Mouse (Mus musculus) midbrain, embryonic 13.5 days (tissue): ENCODE results near the gene A2m. TPM values are rescaled to one million over a fixed set of nuclear protein-coding genes. Genes with fewer than 3 reads are reported as not detected.
A peak's percentile ranks its signal among the peaks of the same experiment; 100 is the strongest.

ENCODE experiments used
- ATAC-seq: fragments of 200-750 bp; cut with Nextera tagmentation; 2 replicates; pipeline ENCODE4 v1.8.0; 2017; ENCODE audit warnings: mild to moderate bottlenecking, moderate TSS enrichment, moderate library complexity
- H3K27ac ChIP-seq: fragments of 300-500 bp; sonication (generic); 2 replicates; pipeline ENCODE4 v1.5.1; 2015; ENCODE audit warnings: inconsistent platforms, mild to moderate bottlenecking, moderate library complexity
- H3K27me3 ChIP-seq: fragments of 300-500 bp; sonication (generic); 2 replicates; pipeline ENCODE4 v1.6.1; 2015; ENCODE audit warnings: mild to moderate bottlenecking, inconsistent platforms
- H3K36me3 ChIP-seq: fragments of 300-500 bp; sonication (generic); 2 replicates; pipeline ENCODE4 v1.6.1; 2015; ENCODE audit warnings: mild to moderate bottlenecking, inconsistent platforms
- H3K4me1 ChIP-seq: fragments of 300-500 bp; sonication (generic); replicated peaks from 2 replicates; pipeline ENCODE4 v1.6.1; 2015; ENCODE audit warnings: inconsistent platforms
- H3K4me2 ChIP-seq: fragments of 300-500 bp; sonication (generic); replicated peaks from 2 replicates; pipeline ENCODE4 v1.6.1; 2015; ENCODE audit warnings: moderate library complexity, mild to moderate bottlenecking, inconsistent platforms
- H3K4me3 ChIP-seq: fragments of 300-500 bp; sonication (generic); replicated peaks from 2 replicates; pipeline ENCODE4 v1.5.1; 2015; ENCODE audit warnings: mild to moderate bottlenecking, inconsistent platforms
- H3K9ac ChIP-seq: fragments of 300-500 bp; sonication (generic); replicated peaks from 2 replicates; pipeline ENCODE4 v1.6.1; 2015; ENCODE audit warnings: mild to moderate bottlenecking, inconsistent platforms
- H3K9me3 ChIP-seq: fragments of 300-500 bp; sonication (generic); 2 replicates; pipeline ENCODE4 v1.6.1; 2016; ENCODE audit warnings: mild to moderate bottlenecking, inconsistent platforms
- WGBS: fragments of 180-500 bp; shearing (Covaris S2); methylation state at CpG from one replicate; pipeline ENCODE4 v1.1.7; 2015; 5-methylcytosine and 5-hydroxymethylcytosine counted together
- polyA plus RNA-seq: library from polyadenylated mRNA; unstranded; fragments of >200 nt; fragmentation: Nextera tagmentation; extraction: Ambion mirVana; gene quantifications from 2 replicates; pipeline ENCODE4 v1.2.1, GENCODE M21; 2015

Gene A2m
- polyA plus RNA-seq: 6.9 and 7.2 TPM in 2 replicates

DNA sequence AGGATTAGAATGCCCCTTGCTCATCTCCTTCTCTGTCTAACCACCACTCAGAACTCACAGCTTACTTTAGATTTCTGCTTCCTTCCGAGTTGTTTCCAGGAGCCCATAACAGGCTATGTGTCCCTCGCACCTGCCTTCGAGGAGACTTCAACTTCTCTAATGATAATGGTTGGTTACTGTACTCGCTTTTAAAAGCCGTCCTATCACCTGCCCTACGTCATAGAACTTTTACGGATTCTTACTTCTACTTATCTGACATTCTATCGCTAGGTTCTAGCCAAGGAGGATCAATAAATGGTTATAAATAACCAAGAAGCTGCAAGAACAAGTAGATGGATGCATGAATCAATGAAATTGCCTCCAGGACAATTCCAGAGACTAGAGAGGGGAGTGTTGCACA is at the start of gene A2m:
Gene A2m (plus strand): TSS at position 301 of the 400 bp plus-strand sequence.
- Histone ChIP-seq H3K36me3 (no peaks in the 10 kb centered on the region), H3K27me3 (no peaks in the 10 kb centered on the region; the same call in 1 of the 2 replicates), H3K4me3 (peak within 1 kb of the TSS; percentile 30), H3K4me2 (peak within 1 kb of the TSS; percentile 58), H3K9me3 (no peaks in the 10 kb centered on the region), H3K4me1 (peaks cover 10% of the 10 kb centered on the region), H3K9ac (peak within 1 kb of the TSS; percentile 28; the same call in 1 of the 2 replicates), H3K27ac (peak within 1 kb of the TSS; percentile 44; the same call in 1 of the 2 replicates)
- 89% methylated on average over 8 of the region's 8 CpGs for WGBS
- no peak for ATAC-seq

DNA sequence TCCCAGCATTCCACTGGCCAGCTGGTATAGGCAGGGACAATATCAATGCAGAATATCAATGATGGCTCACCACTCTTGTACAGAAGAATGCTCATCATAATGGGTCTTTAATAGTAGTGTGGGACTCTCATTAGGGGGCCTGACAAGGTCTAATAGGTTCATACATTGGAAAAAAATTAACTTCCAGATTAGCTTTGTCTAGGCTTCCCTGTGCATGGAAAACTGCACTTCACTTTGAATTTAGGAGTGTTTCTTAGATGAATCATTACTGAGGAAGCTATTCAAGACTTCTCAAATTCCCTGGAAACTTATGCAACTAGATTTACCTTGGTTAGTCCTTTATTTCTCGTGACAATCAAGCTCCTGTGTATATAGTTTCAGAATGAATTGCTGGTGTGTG is 45.0 kb upstream of the A2m start:
- no peaks in the 10 kb centered on the region for H3K27me3 ChIP-seq
- H3K4me3 ChIP-seq: no peak overlapping the region
- 35% methylated on average over 1 of the region's 1 CpGs for WGBS
- ATAC-seq: no peak
- no peaks in the 10 kb centered on the region for H3K36me3 ChIP-seq
- H3K4me2 ChIP-seq: no peak overlapping the region
- no peaks in the 10 kb centered on the region for H3K4me1 ChIP-seq
- H3K27ac ChIP-seq: no peak overlapping the region
- H3K9me3 ChIP-seq: no peaks in the 10 kb centered on the region
- no peak overlapping the region for H3K9ac ChIP-seq

DNA sequence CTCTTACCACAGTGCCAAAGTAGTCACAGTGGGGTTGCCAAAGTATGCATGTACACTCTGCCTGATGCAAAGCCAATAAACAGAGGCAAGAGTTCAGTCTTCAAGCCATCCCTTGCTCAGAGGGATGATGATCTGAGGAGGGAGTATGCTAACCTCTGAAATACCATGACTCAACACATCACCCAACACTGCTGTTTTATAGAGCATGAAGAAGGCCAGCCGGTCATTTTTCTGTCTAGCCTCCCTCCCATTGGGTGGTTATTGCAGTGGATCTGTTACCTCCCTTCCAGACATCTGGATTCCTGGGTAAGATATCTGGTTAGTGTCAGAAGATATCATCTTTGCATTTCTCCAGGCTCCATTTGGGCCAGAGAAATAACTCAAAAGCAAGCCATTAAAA is 34.2 kb upstream of the A2m start:
- Histone ChIP-seq H3K27me3 (no peaks in the 10 kb centered on the region), H3K4me2 (no peak overlapping the region), H3K9ac (no peak overlapping the region), H3K4me3 (no peak overlapping the region), H3K36me3 (no peaks in the 10 kb centered on the region), H3K27ac (no peak overlapping the region), H3K4me1 (no peaks in the 10 kb centered on the region), H3K9me3 (no peaks in the 10 kb centered on the region)
- WGBS: 85% methylated on average over 1 of the region's 1 CpGs
- ATAC-seq: no peak

DNA sequence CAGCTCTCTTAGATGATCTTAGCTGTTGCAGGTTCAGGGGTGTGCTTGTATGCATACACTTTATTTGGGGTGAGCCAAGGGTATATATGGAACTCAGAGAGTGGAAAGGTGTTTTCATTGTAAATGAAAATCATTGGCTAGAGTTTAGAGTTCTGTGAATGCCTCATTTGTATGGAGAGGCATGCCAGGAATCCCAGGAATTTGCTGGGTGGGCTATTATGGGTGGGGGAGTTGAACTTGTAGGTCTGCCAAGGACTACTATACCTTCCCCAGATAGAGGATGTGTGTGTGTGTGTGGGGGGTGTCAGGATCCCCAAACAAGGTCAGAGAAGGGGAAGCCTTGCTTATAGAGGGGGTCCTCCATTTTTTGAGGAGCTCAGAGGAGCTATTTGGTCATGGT is 27.3 kb upstream of the A2m start:
- H3K4me1 ChIP-seq: no peaks in the 10 kb centered on the region
- H3K27ac ChIP-seq: no peak overlapping the region
- no peak overlapping the region for H3K4me3 ChIP-seq
- no peaks in the 10 kb centered on the region for H3K27me3 ChIP-seq
- H3K9ac ChIP-seq: no peak overlapping the region
- H3K9me3 ChIP-seq: no peaks in the 10 kb centered on the region
- H3K36me3 ChIP-seq: no peaks in the 10 kb centered on the region
- no peak overlapping the region for H3K4me2 ChIP-seq
- ATAC-seq: no peak

DNA sequence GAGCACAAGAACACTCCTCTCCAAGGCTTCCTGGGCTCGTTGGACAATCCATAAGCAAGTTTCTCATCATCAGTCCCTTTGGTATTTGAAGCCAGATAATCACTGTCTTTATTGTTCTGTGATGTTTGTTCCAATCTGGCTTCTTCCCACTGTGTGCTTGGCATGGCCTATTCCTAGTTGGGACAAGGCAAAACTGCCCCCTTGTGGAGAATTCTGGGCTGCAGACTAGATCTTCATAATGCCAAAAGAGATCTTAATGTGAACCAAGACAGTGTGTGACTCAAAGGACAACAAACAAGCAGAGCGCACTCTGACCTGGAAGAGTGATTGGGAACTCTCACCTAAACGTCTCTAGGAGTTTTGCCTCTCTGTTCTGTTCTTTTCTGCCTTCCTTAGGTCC is 23.4 kb upstream of the A2m start:
- Histone ChIP-seq H3K4me2 (no peak overlapping the region), H3K4me1 (no peaks in the 10 kb centered on the region), H3K27me3 (no peaks in the 10 kb centered on the region), H3K9me3 (no peaks in the 10 kb centered on the region), H3K4me3 (no peak overlapping the region), H3K36me3 (no peaks in the 10 kb centered on the region), H3K27ac (no peak overlapping the region), H3K9ac (no peak overlapping the region)
- WGBS: 52% methylated on average over 3 of the region's 3 CpGs
- no peak for ATAC-seq

DNA sequence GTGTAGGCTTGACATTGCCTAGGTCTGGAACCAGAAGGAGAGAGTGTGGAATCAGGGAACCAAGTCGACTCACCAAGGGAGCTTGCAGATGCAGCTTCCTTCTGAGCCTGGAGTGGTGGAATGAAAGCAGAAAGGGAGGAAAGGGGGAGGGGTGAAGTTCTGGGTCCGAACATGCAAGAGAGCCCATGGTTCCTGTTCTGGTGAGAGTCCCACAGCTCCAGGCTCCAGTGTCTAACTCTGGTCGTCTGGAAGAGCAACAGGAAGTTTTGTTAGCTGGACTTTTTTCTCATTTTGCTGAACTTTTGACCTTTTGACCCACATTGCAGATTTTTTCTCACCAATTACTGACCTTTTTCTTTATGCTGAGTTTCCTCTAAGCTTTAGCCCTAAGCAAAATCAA is 17.7 kb upstream of the A2m start:
- ATAC-seq: no peak
- no peaks in the 10 kb centered on the region for H3K9me3 ChIP-seq
- 33% methylated on average over 3 of the region's 3 CpGs for WGBS
- no peak overlapping the region for H3K4me2 ChIP-seq
- no peak overlapping the region for H3K9ac ChIP-seq
- no peak overlapping the region for H3K27ac ChIP-seq
- H3K36me3 ChIP-seq: no peaks in the 10 kb centered on the region
- no peaks in the 10 kb centered on the region for H3K27me3 ChIP-seq
- no peak overlapping the region for H3K4me3 ChIP-seq
- H3K4me1 ChIP-seq: no peaks in the 10 kb centered on the region

DNA sequence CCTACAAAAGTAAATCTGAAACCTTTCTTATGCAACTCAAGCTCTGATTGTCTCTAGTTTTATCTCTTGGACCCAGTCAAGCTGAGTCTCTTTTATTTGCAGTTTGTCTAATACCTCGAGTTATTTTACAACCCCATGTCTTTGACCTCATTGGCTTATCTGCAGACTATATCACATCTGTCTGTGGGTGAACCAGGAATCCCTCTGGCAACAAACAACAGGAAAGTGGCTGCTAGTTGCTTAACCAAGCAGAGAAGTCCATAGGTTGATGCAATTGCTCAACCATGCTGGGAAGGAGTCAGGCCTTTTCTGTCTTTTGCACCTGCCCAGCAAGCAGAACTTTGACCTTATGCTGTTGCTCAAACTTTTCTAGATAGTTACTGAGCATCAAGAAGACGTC is 12.7 kb upstream of the A2m start:
- Histone ChIP-seq H3K27me3 (no peaks in the 10 kb centered on the region), H3K4me1 (no peaks in the 10 kb centered on the region), H3K36me3 (no peaks in the 10 kb centered on the region), H3K9me3 (no peaks in the 10 kb centered on the region), H3K27ac (no peak overlapping the region), H3K4me3 (no peak overlapping the region), H3K4me2 (no peak overlapping the region), H3K9ac (no peak overlapping the region)
- no peak for ATAC-seq
- WGBS: 89% methylated on average over 2 of the region's 2 CpGs

DNA sequence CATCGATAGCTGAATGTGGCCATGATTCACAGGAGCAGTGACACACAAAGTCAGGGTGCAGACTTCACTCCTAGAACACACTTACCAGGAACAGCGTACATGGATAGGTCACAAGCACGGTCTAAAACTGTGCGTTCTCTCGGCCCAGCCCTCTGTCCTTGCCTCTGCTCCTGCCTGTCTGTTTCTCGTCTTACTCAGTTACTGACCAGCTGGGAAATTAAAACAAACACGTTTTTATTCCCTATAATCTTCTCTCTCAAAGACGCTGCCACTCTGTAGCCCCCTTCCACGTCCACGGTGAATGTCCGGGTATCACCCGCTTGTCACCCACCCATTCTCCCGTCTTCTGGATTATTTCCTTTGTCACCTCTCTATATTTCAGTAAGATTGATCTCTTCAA is 656 bp upstream of the A2m start:
- Histone ChIP-seq H3K4me1 (peaks cover 10% of the 10 kb centered on the region), H3K27ac (no peak overlapping the region), H3K4me3 (no peak overlapping the region), H3K9me3 (no peaks in the 10 kb centered on the region), H3K4me2 (no peak overlapping the region), H3K36me3 (no peaks in the 10 kb centered on the region), H3K27me3 (no peaks in the 10 kb centered on the region; the same call in 1 of the 2 replicates), H3K9ac (no peak overlapping the region)
- ATAC-seq: no peak
- 72% methylated on average over 13 of the region's 13 CpGs for WGBS

DNA sequence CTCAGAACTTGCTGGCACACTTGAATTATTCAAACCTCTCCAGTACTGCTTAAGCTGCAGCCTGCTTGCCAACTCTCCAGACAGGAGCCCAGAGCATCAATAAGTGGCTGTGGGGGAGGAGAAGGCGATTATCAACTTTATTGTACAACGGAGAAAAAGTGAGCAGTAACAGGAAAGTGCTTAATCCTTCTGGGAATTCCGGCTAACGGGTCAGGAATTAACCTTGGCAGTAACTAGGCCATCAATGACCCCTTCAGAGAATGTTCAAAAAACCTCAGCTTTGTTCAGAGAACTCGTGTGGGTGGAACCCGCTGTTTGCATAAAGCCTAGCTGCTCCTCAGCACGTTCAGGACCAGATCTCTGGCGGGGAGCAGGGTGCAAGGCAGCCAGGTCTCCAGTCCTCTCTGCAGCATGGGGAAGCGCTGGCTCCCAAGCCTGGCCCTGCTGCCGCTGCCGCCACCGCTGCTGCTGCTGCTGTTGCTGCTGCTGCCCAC is 749 bp downstream of the A2m start:
- Histone ChIP-seq H3K4me1 (peaks cover 10% of the 10 kb centered on the region), H3K27me3 (no peaks in the 10 kb centered on the region; the same call in 1 of the 2 replicates), H3K4me3 (peak overlapping the region; percentile 30), H3K36me3 (no peaks in the 10 kb centered on the region), H3K9ac (peak overlapping the region; percentile 28; the same call in 1 of the 2 replicates), H3K9me3 (no peaks in the 10 kb centered on the region), H3K27ac (peak overlapping the region; percentile 44; the same call in 1 of the 2 replicates), H3K4me2 (peak overlapping the region; percentile 58)
- peak; percentile 91 for ATAC-seq
- WGBS: 1% methylated on average over 12 of the region's 12 CpGs

DNA sequence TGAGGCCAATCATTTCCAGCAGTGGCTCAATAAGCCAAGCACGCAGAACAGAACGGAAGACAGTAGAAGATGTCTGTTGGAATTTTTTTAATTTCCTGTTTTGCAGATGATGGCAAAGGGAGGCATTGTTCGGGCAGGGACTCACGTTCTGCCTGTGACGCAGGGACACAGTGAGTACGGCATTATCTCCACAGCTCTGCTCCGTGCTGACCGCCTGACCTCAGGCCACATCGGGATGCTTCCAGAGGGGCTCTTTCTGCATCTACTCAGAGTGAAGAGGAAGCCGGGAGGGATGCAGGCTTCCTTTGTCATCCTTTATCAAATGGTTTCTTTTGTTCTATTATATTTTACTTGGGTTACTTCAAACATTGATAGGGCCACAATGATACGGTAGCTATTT is 13.3 kb downstream of the A2m start:
- no peaks in the 10 kb centered on the region for H3K36me3 ChIP-seq
- no peak for ATAC-seq
- 82% methylated on average over 11 of the region's 11 CpGs for WGBS

More for the DNA sequence above, 13.3 kb downstream of the A2m start:
- no peak overlapping the region for H3K27ac ChIP-seq
- no peaks in the 10 kb centered on the region for H3K9me3 ChIP-seq
- no peak overlapping the region for H3K4me3 ChIP-seq
- H3K9ac ChIP-seq: no peak overlapping the region
- no peaks in the 10 kb centered on the region for H3K4me1 ChIP-seq
- no peak overlapping the region for H3K4me2 ChIP-seq
- H3K27me3 ChIP-seq: no peaks in the 10 kb centered on the region

Other genes with a start within 250 kb of the A2m start
- 6.7 and 7.0 TPM in 2 replicates for gene Iqsec3, start 161.7 kb upstream of the A2m start, polyA plus RNA-seq
- gene Gm7298, start 97.6 kb downstream of the A2m start, polyA plus RNA-seq: not detected in 2 replicates
- gene Mug1, start 203.2 kb downstream of the A2m start, polyA plus RNA-seq: not detected in 2 replicates